Mouse (Mus musculus) urinary bladder, postnatal 14 days (tissue): ENCODE data around the gene 2310039H08Rik.
A peak's percentile ranks its signal among the peaks of the same experiment; 100 is the strongest.
"Not testable (repeated sequence)": the region's sequence is repeated elsewhere in the genome, so short reads cannot be mapped to it uniquely, and the experiment has no call there.

ENCODE experiments used
- DNase-seq: peaks from one replicate; pipeline ENCODE4 v3.0.0; 2021; ENCODE audit warnings: low spot score

The 2310039H08Rik gene

DNA sequence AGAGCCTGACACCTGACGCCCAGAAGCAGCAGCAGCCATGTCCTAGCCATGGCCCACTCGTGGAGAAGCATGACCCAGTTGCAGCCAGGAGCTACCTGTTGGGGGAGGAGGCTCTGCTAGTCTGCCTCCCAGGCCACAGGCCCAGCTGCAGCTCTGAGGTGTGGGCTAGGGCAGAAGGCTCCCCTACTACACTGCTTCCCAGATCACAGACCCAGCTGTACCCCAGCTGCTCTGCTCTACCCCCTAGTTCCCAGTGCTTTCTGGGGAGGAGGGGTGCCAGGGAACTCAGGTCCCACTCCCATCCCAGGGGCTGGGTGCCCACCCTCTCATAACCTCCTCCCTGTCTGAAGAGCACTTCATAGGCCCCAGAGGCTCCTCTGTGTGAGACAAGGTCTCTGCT lies 8.9 kb upstream of the 2310039H08Rik start, which contains the start of gene Ptcra:
Gene Ptcra, minus strand, starts transcription at position 169 of the 400 bp plus-strand sequence.
- DNase-seq: no peak

DNA sequence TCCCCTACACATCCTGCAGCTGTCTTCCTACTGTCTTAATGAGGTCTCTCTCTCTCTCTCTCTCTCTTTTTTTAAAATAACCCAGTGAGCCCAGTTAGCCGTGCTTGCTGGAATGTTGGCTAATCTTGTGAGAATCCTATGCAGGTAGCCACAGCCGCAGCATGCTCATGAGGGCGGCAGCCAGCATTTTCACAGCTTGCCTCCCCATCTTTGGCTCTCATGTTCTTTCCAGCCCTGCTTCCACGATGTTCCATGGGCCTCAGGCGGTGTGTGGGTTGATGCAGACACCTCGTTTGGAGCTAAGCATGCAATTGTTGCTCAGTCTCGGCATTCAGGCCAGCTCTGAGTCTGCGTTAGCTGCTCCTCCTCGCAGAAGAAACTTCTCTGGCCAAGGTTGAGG lies 7.5 kb upstream of the 2310039H08Rik start:
- DNase-seq: not testable (repeated sequence)

DNA sequence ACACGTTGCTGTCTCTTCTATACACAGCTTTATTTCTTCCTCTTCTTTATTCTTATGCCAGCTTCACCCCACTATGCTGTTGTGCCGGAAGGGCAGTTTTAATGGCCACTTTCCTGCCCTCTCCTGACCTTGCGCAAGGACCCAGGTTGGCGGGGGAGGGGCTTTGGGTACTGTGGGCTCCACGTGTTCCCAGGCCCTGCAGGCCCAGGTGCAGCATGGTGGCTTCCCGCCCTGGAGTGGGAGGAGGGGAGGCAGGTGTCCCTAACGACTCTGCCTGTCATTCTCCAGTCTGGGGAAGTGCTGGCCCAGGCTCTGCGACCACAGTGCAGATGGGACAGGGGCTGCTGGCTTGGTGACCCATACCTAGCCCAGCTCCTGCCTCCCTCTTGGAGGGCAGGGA lies 4.6 kb upstream of the 2310039H08Rik start:
- no peak for DNase-seq

DNA sequence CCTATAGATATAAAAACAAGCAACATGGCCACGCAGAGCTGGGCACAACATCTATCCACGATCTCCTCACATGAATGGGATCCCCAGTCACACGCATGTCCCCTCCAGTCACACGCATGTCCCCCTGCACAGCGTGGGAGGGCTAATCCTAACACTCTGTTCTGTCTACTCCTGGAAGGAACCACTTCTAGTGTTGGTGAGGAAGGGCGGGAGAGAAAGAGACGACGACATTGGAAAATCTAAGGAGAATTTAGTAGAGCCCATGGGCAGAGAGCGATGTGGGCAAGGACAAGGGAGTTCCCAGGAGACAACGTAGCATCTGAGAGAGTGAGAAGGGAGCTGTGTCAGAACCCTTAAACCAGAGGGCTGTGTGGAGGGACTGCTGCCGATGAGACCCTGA lies 1.9 kb upstream of the 2310039H08Rik start:
- DNase-seq: no peak

DNA sequence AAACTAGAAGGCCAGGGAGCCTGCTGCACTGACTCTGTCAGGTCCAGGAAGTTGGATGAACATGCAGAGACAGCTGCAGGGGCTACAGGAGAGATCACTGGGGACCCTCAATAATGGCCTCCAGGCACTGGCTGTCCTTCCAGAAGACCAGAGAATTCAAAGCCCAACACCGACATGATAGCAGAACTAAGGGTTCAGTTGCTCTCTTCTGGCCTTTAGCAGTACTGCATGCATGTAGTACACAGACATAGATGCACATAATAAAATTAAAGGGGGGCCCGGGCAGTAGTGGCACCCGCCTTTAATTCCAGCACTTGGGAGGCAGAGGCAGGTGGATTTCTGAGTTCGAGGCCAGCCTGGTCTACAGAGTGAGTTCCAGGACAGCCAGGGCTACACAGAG lies 1.4 kb upstream of the 2310039H08Rik start:
- DNase-seq: no peak

DNA sequence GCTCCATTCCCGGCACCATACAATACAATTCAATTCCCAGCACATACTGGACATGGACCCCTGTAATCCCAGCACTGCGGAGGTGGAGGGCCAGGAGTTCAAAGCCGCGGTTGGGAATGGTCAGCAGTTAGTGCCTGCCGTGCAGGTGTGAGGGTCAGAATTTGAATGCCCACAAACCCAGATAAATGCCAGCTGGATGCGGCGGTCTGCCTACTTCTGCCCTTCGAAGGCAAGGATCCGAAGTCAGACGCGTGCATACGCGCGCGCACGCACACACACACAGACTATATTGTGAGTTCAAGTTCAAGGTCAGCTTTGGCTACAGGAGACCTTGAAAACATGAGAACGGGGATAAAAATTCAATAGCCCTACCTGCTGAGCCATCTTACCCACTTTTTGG lies 819 bp upstream of the 2310039H08Rik start:
- DNase-seq: no peak

DNA sequence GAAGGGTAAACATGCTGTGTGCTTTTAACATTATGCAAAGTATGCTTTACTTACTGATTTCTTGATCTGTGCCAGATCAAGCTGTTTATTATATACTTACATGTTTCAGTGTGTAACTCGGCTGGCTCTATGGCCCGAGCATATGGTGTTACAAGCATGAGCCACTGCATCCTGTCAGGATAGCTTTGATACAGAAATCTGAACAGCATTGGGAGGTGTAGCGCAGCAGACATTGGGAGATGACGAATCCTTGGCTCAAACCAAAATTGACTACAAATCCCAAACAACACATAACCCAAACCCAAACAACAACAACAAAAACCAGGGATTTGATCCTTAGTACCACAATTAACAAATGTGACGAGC lies 414 bp upstream of the 2310039H08Rik start:
- DNase-seq: no peak

DNA sequence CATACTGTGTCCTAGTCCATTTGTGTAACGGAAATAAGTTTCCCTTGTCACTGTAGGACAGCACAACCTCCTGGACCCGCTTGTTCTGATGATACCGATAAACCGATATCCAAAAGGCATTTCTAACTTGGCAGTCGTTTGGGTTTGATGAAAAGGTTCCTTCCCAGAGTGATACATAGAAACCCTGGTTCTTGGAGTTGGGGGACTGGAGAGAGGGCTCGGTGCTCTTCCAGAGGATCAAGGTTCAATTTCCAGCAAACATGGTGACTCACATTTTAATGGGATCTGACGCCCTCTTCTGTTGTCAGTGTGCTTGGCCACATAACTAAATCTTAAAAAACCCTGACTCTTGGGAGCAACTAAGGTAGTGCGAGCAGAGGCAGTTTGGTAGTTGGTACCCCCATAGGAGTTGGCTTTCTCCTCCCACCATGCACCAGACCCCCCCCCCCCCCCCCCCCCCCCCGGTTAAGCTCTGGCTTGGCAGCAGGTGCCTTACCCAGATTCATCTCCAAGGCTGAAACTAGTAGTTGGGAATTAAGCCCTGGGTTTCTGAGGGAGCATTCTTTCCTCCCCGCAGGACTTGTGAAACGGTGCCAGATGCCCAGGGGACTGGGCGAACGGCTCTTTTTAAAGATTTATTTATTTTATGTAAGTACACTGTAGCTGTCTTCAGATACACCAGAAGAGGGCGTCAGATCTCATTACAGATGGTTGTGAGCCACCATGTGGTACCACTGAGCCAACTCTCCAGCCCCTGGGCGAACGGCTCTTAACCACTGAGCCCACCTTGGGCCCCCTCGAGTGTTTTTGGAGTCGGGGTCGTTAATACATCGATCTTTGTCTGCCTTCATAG lies 1.1 kb downstream of the 2310039H08Rik start:
- no peak for DNase-seq

DNA sequence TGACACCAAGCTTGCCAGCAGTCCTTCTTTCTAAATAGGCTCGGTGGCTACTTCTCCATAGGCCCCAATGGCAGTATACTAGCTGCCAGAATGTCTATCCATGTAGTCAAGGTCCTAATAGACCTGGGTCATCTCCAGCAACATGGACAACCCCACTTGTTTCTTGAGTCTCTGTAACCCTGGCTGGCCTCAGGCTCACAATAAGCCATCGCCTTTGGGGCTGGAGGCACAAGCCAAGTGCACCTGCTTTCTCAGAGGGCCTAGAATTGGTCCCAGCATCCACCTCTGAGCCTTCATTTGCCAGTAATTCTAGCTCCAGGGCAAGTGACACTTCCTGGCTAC lies 1.7 kb downstream of the 2310039H08Rik start:
- no peak for DNase-seq

DNA sequence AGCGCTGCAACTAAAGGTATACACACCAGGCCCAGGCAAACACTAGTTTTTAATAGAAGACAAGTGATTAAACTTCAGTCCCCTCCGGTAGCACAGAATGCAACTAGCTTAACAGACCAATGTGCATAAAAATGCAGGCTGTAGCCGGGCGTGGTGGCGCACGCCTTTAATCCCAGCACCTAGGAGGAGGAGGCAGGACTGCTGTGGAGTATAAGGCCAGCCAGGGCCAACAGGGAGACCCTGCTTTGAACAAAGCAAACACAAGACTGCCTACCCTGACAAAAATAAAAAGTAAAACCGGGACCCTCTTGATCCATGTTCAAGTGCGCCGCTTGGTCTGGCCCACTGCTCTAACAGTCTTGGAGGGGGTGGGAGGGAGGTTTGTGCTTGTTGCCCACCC lies 2.6 kb downstream of the 2310039H08Rik start:
- no peak for DNase-seq

DNA sequence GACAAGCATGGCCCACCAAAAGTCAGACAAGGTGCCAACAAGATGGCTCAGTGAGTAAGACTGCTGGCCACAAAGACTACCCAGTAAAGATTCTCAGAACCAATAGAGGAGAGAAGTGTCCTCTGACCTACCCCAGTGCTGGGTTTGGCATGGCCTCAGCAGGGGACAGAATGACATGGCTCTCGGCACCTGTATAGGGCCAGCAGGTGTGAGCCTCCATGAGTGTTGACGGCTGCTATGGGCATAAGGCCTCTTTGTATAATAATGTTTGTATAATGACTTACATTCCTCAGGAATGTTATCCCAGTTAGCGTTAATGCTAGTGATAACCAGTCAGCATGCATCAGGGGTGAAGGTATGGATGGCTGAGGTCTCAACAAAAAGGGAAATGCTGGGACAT lies 3.7 kb downstream of the 2310039H08Rik start:
- DNase-seq: no peak

DNA sequence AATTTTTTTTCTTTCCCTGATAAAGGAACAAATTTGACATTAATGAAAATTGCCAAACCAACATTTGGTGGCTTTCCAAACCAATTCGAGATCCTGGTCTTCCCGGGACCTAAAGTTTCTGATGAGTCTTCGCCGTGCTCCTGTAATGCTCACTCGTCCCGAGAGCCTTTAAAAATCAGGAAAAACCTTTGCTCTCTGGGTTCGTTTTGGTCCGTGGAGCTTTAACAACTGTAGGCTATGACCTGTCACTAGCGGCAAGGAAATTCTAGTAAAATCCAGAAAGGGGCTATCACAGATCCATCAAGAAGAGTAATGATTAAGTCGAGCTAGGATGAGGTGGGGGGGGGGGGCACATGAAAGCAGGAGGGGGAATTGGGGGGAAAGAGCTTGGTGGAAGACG lies 9.4 kb downstream of the 2310039H08Rik start:
- DNase-seq: no peak

DNA sequence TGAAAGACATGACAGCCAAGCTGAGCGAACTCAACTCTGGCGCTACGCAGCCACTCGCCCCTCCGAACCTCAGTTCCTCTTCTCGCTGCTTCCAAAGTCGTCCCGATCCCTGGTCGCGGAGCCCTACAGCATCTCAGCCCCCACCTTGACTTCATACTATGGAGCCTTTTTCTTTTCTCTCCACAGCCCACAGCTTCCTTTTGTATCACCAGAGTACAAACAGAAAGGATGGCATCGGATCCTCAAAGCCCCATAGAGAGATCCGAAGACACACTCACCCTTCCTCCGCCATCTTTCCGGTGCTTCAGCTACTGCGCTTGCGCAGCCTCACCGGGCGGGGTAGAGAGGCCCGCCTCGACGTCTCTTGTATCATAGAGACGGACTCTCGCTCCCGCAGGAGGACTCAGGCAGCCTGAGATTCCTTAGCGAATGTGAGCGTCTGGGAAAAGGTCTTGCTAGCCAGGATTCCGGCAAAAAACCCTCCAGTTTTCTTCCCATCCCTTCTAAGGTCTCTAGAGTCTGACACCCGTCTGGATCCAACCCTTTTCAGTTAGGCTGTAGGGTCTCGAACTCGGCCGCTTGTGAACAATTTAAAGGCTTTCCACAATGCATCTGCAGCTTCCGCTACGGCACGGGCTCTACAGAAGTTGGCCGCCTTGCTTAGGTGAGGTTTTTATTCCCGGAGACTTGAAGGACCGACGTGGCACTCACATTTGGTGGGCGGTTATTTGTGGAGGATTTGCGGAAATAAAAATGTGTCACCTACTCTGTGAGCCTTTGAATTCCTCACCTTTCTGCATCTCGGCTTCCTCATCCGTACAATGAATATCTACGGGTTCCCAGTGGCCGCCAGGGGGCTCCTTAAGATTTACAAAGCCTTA lies 10.1 kb downstream of the 2310039H08Rik start, which contains the start of gene Rpl7l1:
Gene Rpl7l1, minus strand, starts transcription at position 332 of the 881 bp plus-strand sequence.
- DNase-seq: peak; percentile 92

DNA sequence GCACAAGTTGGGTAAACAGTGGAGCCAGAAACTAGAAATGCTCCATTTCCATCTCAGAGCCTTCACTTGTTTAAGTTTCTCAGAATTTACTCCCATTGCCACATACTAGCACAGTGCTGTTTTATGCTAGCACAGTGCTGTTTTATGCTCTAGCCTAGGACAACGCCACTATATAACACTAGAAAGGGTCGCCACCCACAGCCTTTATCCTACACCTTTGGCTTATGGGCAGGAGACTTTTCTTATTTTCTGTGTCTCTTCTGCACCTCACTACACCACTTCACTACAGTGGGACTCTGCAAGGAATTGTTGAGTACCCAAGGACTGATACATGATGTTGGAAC lies 10.8 kb downstream of the 2310039H08Rik start:
- no peak for DNase-seq

DNA sequence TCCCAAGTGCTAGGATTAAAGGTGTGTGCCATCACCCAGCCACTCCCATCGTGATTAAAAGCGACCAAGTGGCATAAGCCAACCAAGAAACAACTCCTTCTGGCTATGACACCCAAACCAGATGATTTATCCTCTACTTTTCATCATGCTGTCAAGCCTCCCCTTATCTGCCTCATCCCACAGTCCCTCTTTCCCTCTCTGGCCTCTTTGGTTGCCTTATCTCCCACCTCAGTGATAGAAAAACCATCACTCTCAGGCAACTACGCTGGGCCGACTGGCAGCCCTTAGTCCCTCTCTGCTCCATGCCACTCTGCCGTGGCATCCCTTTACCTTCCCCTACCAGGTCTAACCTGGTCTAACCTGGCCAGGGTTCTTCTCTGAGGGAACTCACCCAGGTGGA lies 14.5 kb downstream of the 2310039H08Rik start:
- DNase-seq: no peak

DNA sequence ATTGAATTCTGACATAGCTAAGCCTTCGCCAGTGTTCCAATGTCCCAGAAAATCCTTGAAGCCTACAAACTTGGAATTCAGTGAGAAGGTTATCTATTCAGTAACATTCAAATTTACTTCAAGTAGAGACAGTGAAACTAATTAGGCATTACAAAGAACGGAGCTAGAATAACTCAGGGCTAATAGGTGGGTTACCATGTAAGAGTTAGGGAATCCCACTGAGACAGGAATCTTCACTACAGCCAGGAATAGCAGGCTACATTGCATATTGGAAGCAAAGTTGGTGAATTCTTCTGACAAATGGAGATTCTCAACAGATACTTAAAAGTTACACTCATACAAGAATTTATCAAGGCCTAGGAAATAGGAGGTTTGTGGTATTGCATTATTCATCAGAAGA lies 15.5 kb downstream of the 2310039H08Rik start:
- DNase-seq: not testable (repeated sequence)

DNA sequence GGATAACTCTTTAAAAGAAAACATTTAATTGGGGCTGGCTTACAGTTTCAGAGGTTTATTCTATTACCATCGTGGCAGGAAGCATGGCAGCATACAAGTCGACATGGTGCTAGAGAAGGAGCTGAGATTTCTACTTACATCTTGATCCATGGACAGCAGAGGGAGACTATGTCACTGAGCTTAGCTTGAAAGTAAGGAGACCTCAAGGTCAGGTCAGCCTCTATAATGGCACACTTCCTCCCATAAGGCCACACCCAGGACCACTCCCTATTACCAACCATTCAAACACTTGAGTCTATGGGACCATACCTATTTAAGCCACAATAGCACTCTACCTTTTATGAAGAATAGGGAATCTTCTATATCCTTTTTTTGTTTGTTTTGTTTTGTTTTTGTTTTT lies 20.5 kb downstream of the 2310039H08Rik start:
- DNase-seq: no peak

DNA sequence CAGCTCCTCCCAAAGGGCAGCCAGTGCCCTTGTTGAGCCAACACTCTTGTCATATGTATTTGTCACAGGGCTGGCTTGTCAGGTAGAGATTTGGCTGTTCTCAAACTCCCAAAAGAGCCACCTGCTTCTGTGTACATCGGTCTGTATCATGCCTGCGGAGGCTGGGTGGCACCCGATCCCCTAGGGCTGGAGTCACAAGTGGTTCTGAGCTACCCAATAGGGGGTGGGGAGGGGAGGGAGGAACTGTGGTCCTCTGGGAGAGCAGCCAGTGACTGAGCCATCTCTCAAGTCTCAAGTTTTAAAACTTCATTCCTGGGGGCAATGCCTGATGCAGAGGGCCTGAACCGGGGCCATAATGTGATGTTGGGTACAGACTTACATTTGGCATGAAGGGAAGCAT lies 24.3 kb downstream of the 2310039H08Rik start:
- DNase-seq: no peak

DNA sequence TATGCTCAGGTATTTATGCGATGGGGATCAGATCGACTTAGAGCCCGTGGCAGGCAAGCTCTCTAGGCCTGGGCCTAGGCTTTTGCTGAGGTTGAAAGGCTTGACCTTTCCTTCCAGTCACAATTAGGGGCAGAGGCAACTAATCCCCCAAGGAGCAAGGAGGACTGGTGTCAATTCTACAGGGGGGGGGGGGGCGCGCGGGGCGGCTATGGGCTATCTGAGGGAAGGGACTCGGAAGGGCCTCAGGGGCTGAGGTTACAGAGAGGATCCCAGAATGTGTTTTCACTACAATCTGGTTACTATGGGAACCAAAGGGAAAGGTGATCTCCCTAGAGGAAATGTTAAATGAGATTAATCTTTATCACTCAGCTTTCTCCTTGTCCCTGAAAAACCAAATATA lies 25.0 kb downstream of the 2310039H08Rik start:
- DNase-seq: no peak

DNA sequence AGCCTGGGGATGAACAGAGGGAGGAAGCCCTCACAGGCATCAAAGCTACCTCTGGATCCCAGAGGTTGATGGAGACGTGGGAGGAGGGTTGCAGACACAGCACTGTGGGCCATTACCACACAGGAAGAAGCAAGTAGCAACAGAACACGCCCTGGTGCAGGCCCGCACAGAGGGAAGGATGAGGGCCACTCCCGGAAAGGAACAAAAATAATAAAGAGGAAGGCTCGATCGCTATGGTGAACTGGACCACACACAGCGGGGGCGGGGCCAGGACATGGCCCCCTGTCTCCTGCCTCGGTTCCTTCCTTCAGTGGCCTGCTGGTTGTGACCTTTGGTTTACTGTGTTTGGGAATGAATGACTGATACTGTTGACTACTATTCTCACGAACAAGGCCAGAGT lies 27.2 kb downstream of the 2310039H08Rik start:
- DNase-seq: no peak

DNA sequence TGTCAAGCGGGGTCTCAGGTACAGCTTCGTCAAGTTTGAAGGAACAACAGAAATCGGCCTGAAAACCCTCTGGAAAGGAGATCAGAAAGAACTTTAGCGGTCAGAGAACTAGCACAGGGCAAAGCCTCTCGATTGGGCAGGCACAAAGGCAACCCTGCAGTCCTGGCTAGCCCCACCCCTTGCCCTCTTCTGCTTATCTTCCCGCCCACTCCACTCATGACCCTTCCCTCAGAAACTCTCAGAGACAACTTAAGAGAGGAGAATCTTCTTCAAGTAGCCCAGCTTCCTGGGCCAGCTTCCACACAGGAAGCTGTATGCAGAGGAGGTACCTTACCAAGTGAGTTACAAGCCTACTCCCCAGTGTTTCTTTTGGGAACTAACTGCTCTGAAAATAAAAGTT lies 29.3 kb downstream of the 2310039H08Rik start:
- DNase-seq: no peak

DNA sequence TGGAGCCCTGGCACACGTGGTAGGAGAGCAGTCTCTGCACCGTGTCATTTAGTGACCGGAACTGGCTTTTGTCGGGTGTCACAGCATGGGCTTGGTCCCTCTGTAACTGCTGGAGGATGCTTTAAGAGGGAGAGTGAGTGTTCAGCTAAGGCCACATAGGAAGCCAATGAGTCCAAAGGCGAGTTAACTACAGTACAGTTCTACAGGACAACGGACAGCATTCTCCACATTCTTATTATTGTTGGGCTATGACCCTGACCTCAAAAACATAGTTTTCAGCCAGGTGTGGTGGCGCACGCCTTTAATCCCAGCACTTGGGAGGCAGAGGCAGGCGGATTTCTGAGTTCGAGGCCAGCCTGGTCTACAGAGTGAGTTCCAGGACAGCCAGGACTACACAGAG lies 35.9 kb downstream of the 2310039H08Rik start:
- DNase-seq: no peak

DNA sequence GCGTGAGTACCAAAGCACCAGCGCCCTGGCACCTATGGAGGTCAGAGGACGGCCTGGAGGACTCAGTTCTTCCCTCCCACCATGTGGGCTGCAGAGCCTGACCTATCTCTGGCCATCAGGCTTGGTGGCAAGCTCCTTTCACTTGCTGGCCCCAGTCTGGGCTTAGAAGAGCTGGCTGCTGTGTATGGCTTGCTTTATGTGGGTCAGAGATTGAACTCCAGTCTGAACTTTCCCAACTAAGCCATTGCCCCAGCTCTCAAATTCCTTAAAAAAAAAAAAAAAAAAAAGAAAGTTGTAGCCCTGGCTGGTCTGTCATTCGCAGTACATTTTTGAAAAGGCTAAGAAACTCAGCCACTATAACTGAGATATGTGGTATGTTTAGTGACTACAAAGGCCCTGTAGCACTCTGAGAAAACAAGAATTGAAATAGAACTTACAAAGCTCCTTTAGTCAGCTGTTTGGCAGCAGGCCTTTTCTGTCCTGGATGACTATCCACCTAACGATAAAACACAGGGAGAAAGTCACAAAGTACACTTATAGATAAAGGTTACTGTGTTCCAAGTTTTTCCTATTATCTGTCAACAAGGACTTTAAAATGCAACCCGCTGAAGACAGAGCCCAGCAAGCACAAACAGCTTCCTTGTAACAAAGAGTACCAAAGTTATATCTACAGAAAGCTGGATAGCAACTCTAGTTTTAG lies 36.8 kb downstream of the 2310039H08Rik start:
- no peak for DNase-seq
